Mouse (Mus musculus) G1E (cell line): Measurements from ENCODE around the gene Rad9b. TPM values are rescaled to one million over a fixed set of nuclear protein-coding genes. Genes with fewer than 3 reads are reported as not detected.
"Not testable (repeated sequence)": the region's sequence is repeated elsewhere in the genome, so short reads cannot be mapped to it uniquely, and the experiment has no call there.

Source experiments
- ATAC-seq: 2 replicates; pipeline ENCODE4 v1.8.0; 2016; ENCODE audit warnings: mild to moderate bottlenecking; ENCODE audit not compliant: insufficient number of reproducible peaks, poor library complexity, low FRiP score, severe bottlenecking; ENCODE audit errors: extremely low read depth
- DNase-seq: peaks from one replicate; pipeline ENCODE4 v3.0.0; 2012; ENCODE audit warnings: low spot score
- H3K27me3 ChIP-seq: 2 replicates; pipeline ENCODE4 v1.6.1; 2012; ENCODE audit warnings: mild to moderate bottlenecking, low read length, inconsistent platforms; ENCODE audit not compliant: insufficient read depth
- H3K36me3 ChIP-seq: replicated peaks from 2 replicates; pipeline ENCODE3; 2012; ENCODE audit warnings: mild to moderate bottlenecking, inconsistent platforms
- H3K4me1 ChIP-seq: 2 replicates; pipeline ENCODE4 v1.6.1; 2012; ENCODE audit warnings: low read depth, low read length, inconsistent platforms, mixed read lengths; ENCODE audit not compliant: insufficient read depth
- H3K4me3 ChIP-seq: 2 replicates; pipeline ENCODE4 v1.5.1; 2012; ENCODE audit warnings: low read depth, mild to moderate bottlenecking, inconsistent platforms, low read length, moderate library complexity, mixed read lengths
- H3K9me3 ChIP-seq: replicated peaks from 2 replicates; pipeline ENCODE4 v1.6.1; 2012; ENCODE audit warnings: inconsistent platforms
- CTCF ChIP-seq: IDR thresholded peaks from 2 replicates; pipeline ENCODE4 v1.5.1; 2012; ENCODE audit warnings: low read depth, low read length, inconsistent platforms, mixed read lengths
- GATA1 ChIP-seq: IDR thresholded peaks from 2 replicates; pipeline ENCODE4 v1.6.1; 2012; ENCODE audit warnings: borderline replicate concordance, low read length, inconsistent platforms, mixed read lengths
- GATA2 ChIP-seq: IDR thresholded peaks from 2 replicates; pipeline ENCODE4 v1.6.1; 2012; ENCODE audit warnings: low read depth, low read length, inconsistent platforms, borderline replicate concordance
- POLR2AphosphoS5 ChIP-seq: IDR thresholded peaks from 2 replicates; pipeline ENCODE4 v1.6.1; 2012; ENCODE audit warnings: low read depth, low read length, inconsistent platforms; ENCODE audit not compliant: insufficient replicate concordance
- TAL1 ChIP-seq: conservative IDR thresholded peaks from 2 replicates; pipeline ENCODE4 v1.6.1; 2012; ENCODE audit warnings: low read depth, low read length, inconsistent platforms, mixed read lengths
- polyA plus RNA-seq: library from polyadenylated mRNA; stranded (reverse); fragments of >175 nt; gene quantifications from 2 replicates; pipeline ENCODE4 v1.2.3, GENCODE M21; 2012
- total RNA-seq, 2 experiments: library from RNA; stranded (forward) in 1 of 2; stranded (reverse) in 1 of 2; fragments of 200-1000 nt in 1 of 2; fragments of >200 nt in 1 of 2; fragmentation: Nextera tagmentation in 1 of 2; gene quantifications; 2 replicates each; pipeline ENCODE4 v1.2.3; 2014 to 2017

Gene Rad9b
- total and polyA plus RNA-seq, 3 experiments, result 2.8 to 48.3 (median 17.3) TPM

DNA sequence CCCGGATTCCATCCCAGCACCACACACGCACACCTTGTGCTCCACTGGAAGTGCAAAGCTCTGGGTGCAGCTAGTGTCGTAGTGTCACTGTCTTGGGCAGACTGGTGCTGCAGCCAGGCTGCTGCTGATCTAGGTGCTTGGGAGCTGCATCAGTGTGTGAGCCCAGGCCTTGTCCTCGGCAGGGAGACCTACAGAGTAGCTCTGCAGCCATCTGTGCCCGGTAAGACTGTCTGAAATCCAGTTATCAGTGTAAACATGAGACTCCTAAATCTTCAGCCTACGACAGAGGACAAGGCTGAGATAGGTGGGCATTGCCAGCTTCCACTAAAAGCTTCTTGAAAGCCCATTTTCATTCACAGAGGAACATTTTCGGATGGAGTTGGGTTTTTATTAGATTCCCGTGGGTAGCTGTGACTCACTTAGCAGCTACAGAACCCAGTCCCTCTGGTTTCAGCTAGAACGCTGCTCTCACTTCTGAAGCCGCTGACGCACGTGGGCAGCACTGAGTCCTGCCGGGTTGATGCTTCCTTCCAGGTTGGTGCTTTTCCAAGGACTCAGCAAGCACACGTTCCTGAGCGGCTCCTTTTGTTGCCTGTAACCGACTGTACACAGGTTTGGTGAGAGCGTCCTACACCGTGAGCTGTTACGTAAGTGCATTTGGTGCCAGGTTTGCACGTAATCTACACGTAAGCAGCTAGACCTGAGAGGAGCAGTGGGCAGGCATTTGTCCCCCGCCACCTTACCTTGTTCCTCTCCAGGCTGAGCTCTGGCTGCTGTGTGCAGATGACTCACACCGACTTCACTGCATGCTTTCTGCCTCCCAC is 29.2 kb downstream of the Rad9b start:
- H3K4me1 ChIP-seq, result no peaks in the 10 kb centered on the region
- TF ChIP-seq GATA1 (no peak), CTCF (no peak), GATA2 (no peak), TAL1 (no peak), POLR2AphosphoS5 (no peak)
- DNase-seq (no peak), ATAC-seq (no peak)
- H3K4me3 ChIP-seq, result no peak overlapping the region
- H3K27me3 ChIP-seq, result no peaks in the 10 kb centered on the region
- H3K36me3 ChIP-seq, result peaks cover 89% of the 10 kb centered on the region
- no peaks in the 10 kb centered on the region for H3K9me3 ChIP-seq

DNA sequence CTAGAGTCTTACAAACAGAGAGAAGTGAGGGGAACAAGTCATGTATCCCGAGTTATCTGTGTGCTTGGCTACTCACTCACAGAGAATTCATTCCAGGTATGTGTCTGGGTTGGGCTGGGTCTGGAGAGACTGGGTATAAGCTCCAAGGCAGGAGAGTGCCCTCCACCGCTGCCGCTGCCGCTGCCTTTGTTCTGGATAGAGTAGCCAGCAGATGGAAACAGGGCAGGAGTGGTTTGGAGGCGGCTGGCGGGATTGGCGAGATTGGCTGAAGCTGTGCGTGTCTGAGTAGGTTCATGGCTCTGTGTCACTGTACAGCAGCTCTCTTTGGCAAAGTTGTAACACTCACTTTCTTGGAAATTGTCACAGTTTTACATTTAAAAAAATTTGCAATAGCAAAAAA is 30.5 kb downstream of the Rad9b start:
- H3K27me3 ChIP-seq, result no peaks in the 10 kb centered on the region
- ATAC-seq (no peak), DNase-seq (no peak)
- no peak for TF ChIP-seq GATA2
- TF ChIP-seq CTCF, result no peak
- no peak for TF ChIP-seq POLR2AphosphoS5
- TF ChIP-seq TAL1, result no peak
- no peak for TF ChIP-seq GATA1
- H3K9me3 ChIP-seq, result no peaks in the 10 kb centered on the region
- H3K4me1 ChIP-seq, result no peaks in the 10 kb centered on the region
- H3K36me3 ChIP-seq, result peaks cover 88% of the 10 kb centered on the region
- no peak overlapping the region for H3K4me3 ChIP-seq

DNA sequence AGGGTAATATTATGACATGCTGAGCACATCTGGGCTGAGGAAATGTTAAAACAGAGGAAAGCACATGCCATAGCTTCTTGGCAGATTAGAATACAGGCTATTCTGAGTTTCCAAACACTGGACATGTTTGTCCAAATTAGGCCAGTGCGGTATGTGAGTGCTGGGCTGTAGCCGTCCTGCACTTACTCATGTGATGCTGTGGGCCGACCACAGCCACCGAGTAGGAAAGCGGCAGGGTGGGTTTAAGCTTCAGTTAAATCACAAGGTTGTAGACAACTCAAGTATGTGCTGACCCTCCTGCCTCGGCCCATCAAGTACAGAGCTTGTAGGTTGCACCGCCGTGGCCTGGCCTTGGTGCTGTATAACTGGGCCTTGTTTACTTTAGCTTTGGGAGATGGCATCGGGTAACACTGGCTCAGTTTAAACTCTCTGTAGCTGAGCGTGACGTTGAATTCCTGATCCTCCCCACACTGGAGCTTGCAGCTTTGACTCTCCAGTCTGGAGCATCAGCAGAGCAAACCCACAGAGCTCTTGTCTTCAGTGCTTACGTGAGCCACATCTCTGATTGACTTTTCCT is 33.7 kb downstream of the Rad9b start:
- DNase-seq (no peak), ATAC-seq (no peak)
- H3K4me3 ChIP-seq, result no peak overlapping the region
- H3K27me3 ChIP-seq, result no peaks in the 10 kb centered on the region
- peaks cover 12% of the 10 kb centered on the region for H3K4me1 ChIP-seq
- H3K9me3 ChIP-seq, result no peaks in the 10 kb centered on the region
- H3K36me3 ChIP-seq, result peaks cover 92% of the 10 kb centered on the region
- TF ChIP-seq GATA2, result no peak
- TF ChIP-seq TAL1, result no peak
- TF ChIP-seq CTCF, result no peak
- no peak for TF ChIP-seq GATA1
- no peak for TF ChIP-seq POLR2AphosphoS5

DNA sequence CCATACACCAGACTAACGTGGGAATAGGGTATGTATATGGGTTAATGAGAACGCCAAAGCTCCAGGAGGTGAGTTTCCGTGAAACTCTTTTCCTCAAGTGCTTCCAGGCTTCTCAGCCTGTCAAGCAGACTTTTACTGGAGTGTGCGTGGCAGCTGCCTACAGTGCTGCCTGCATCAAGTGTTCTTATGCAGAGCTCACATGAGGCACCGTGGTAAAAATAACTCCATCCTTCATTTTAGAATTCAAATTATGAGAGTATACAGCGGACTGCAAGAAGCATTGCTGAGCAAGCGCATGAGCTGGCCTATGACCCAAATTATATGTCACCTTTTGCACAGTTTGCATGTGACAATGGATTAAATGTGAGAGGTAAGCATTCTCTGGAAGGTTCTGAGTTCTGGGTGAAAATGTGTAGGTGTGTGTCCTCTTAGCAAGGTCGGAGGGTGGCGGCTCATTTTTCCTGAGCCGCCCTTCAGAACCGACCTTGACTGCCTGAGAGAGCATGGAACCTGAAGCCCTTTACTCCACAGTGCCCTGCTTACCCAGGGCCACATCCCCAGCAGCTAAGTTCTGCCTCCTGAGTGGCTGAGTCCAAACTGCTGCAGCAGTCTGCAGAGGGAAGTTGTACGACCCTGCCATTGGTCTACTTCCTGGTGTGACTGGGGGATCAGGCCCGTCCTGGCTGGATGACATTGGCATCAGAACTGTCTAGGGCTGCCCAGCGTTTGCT is 34.4 kb downstream of the Rad9b start:
- Histone ChIP-seq H3K9me3 (no peaks in the 10 kb centered on the region), H3K36me3 (peaks cover 92% of the 10 kb centered on the region), H3K27me3 (no peaks in the 10 kb centered on the region), H3K4me1 (peaks cover 18% of the 10 kb centered on the region), H3K4me3 (no peak overlapping the region)
- DNase-seq, result no peak
- ATAC-seq, result no peak
- TF ChIP-seq POLR2AphosphoS5 (no peak), GATA1 (no peak), GATA2 (no peak), TAL1 (no peak), CTCF (no peak)

DNA sequence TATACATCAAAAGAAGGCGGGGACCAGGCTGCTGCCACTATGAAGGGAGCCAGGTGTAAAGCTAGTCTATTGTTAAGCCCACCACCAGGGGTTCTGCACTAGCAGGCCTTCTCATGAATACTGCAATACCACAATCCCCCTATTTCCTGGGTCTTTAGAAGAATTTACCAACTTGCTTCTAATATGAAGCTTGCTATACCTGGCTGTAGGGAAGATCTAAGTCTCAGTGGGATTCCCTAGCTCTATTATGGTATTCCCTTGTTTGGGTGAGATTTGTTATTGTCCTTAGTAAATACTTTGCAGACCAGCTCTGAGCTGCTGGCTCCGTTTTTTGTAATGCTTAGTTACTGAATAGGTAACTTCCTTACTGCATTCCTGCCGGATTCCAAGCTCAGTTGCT is 35.1 kb downstream of the Rad9b start:
- not testable (repeated sequence) for H3K4me3 ChIP-seq

DNA sequence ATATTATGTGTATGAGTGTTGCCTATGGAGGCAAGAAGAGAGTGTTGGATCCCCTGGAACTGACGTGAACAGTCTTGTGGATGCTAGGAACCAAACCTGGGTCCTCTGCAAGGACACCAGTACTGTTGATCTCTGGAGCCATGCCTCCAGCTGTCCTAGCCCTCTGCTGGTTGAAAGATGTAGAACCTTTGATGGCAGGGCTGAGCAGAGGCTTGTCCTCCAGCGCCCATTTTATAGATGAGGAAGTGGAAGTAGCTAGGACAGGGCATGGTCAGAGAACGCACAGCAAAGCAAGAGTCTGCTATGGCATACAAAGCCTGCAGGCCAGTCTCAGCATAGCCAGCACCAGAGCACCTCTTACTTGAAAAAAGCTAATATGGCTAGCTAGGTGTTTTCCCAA is 35.9 kb downstream of the Rad9b start:
- DNase-seq, result peak; percentile 51
- ATAC-seq, result peak; percentile 57
- peaks cover 18% of the 10 kb centered on the region for H3K4me1 ChIP-seq

More for the DNA sequence above, 35.1 kb downstream of the Rad9b start:
- H3K36me3 ChIP-seq, result peaks cover 92% of the 10 kb centered on the region
- not testable (repeated sequence) for ATAC-seq, DNase-seq, H3K27me3 ChIP-seq, H3K9me3 ChIP-seq
- peaks cover 18% of the 10 kb centered on the region for H3K4me1 ChIP-seq

More for the DNA sequence above, 35.9 kb downstream of the Rad9b start:
- peak; percentile 18; the same call in 1 of the 2 replicates for TF ChIP-seq CTCF
- TF ChIP-seq GATA2, result no peak
- Histone ChIP-seq H3K36me3 (peaks cover 95% of the 10 kb centered on the region), H3K9me3 (no peaks in the 10 kb centered on the region), H3K27me3 (no peaks in the 10 kb centered on the region), H3K4me3 (no peak overlapping the region)
